Mouse (Mus musculus) erythroblast, embryonic 14.5 days (primary cell): ENCODE results near the gene Atrnl1.

Experiments used
- GATA1 ChIP-seq: IDR thresholded peaks from 2 replicates; pipeline ENCODE4 v1.6.1; 2012; ENCODE audit warnings: low read length, inconsistent platforms, mixed read lengths
- TAL1 ChIP-seq: IDR thresholded peaks from 3 replicates; pipeline ENCODE4 v1.6.1; 2012; ENCODE audit warnings: low read length, inconsistent platforms, mixed read lengths

GRCm38 (mm10) chr19:57890954-57891353 lies 280.1 kb downstream of the Atrnl1 start:
- no peak for TF ChIP-seq GATA1
- TF ChIP-seq TAL1: no peak
